9 mouse cellular contexts compared by ENCODE assay signal in genomic region chr4:155785819-155786218, GRCm38 (mm10). TPM values are rescaled to one million over a fixed set of nuclear protein-coding genes. Genes with fewer than 3 reads are reported as not detected.
DNase-seq lines count a peak whose midpoint lies in the region; ATAC-seq and TF ChIP-seq lines count a peak whose summit lies in the region.
"Had no signal": no experiment of that assay in that cellular context is flagged by ENCODE, and none has a peak within 500 bp of the region (broad histone marks: within the 10 kb centered on the region; RNA-seq: fewer than 3 reads in every experiment).

Gene Tmem88b (minus strand): TSS chr4:155785874.

- H3K9me3 ChIP-seq in hindbrain, embryonic 15.5 days, result no peaks in the 10 kb centered on the region
- no peaks in the 10 kb centered on the region for H3K9me3 ChIP-seq in midbrain, embryonic 14.5 days (ENCODE audit: control insufficient read depth, low read length)

- H3K4me2 ChIP-seq in hindbrain, embryonic 15.5 days, result peak within 1 kb of the TSS; percentile 58
- H3K4me2 ChIP-seq in midbrain, embryonic 14.5 days (ENCODE audit: low read length), result peak within 1 kb of the TSS; percentile 69

- H3K9ac ChIP-seq in hindbrain, embryonic 15.5 days, result 0 out of 2 replicates have a peak within 1 kb of the TSS, but pooled peaks have one; percentile 10
- peak within 1 kb of the TSS; percentile 82; the same call in 1 of the 2 replicates for H3K9ac ChIP-seq in midbrain, embryonic 14.5 days (replicated peaks; ENCODE audit: low read length)

- H3K4me1 ChIP-seq in brown adipose tissue, adult 24 weeks (ENCODE audit: control insufficient read depth, insufficient read depth, insufficient read length, low read length), result peaks cover 3% of the 10 kb centered on the region; the same call in 1 of the 2 replicates
- peaks cover 18% of the 10 kb centered on the region for H3K4me1 ChIP-seq in hindbrain, embryonic 15.5 days (replicated peaks)
- H3K4me1 ChIP-seq in midbrain, embryonic 14.5 days (ENCODE audit: control insufficient read depth, insufficient read depth, low read length), result no peaks in the 10 kb centered on the region; the same call in 1 of the 2 replicates
- H3K4me1 ChIP-seq in kidney, adult 2 months (ENCODE audit: control insufficient read depth, insufficient read depth, low read length), result peaks cover 14% of the 10 kb centered on the region; the same call in 1 of the 2 replicates

- H3K27me3 ChIP-seq in hindbrain, embryonic 15.5 days, result no peaks in the 10 kb centered on the region
- no peaks in the 10 kb centered on the region for H3K27me3 ChIP-seq in midbrain, embryonic 14.5 days (ENCODE audit: control insufficient read depth, insufficient read depth, low read length)
- no peaks in the 10 kb centered on the region for H3K27me3 ChIP-seq in kidney, adult 2 months (replicated peaks; ENCODE audit: control insufficient read depth, insufficient read depth, low read length)

- ATAC-seq in hindbrain, embryonic 15.5 days (ENCODE audit: low FRiP score, low read depth), result no peak
- no peak for ATAC-seq in midbrain, embryonic 14.5 days (ENCODE audit: low FRiP score, low TSS enrichment)

- no peak within 1 kb of the TSS for H3K27ac ChIP-seq in brown adipose tissue, adult 24 weeks (replicated peaks; ENCODE audit: low read depth, low read length)
- H3K27ac ChIP-seq in hindbrain, embryonic 15.5 days (replicated peaks), result no peak within 1 kb of the TSS
- H3K27ac ChIP-seq in midbrain, embryonic 14.5 days (replicated peaks; ENCODE audit: low read depth, low read length), result peak within 1 kb of the TSS; percentile 20; the same call in 1 of the 2 replicates
- H3K27ac ChIP-seq in kidney, adult 2 months (ENCODE audit: insufficient read depth, low read depth, low read length), result no peak within 1 kb of the TSS; the same call in 1 of the 2 replicates

- no peak for DNase-seq in layer of hippocampus, adult 8-10 months (ENCODE audit: low spot score in 2 of 2)
- no peak for DNase-seq in layer of hippocampus, postnatal 10 days (ENCODE audit: low spot score in 2 of 2)
- no peak for DNase-seq in midbrain, embryonic 14.5 days
- DNase-seq in cerebellum, postnatal 25 days, result no peak
- no peak for DNase-seq in ovary, postnatal 36 days (ENCODE audit: low spot score)
- DNase-seq in kidney, adult 2 months, result no peak

- H3K36me3 ChIP-seq in hindbrain, embryonic 15.5 days, result no peaks in the 10 kb centered on the region
- H3K36me3 ChIP-seq in midbrain, embryonic 14.5 days (ENCODE audit: control insufficient read depth, insufficient read depth, low read length), result no peaks in the 10 kb centered on the region
- no peaks in the 10 kb centered on the region for H3K36me3 ChIP-seq in kidney, adult 2 months (ENCODE audit: control insufficient read depth, insufficient read depth, low read length)

- no peak for TF ChIP-seq POLR2A in kidney, adult 2 months (IDR thresholded peaks at IDR 0.05; ENCODE audit: low read depth, low read length)

- 71% methylated on average over 5 of the region's 5 CpGs for WGBS in hindbrain, embryonic 15.5 days
- 69% methylated on average over 5 of the region's 5 CpGs for WGBS in midbrain, embryonic 14.5 days
- 84% methylated on average over 5 of the region's 5 CpGs for WGBS in kidney, adult 2 months

- peak within 1 kb of the TSS; percentile 82 for H3K4me3 ChIP-seq in brown adipose tissue, adult 24 weeks (ENCODE audit: insufficient read depth, low read depth, low read length)
- H3K4me3 ChIP-seq in hindbrain, embryonic 15.5 days, result peak within 1 kb of the TSS; percentile 48
- H3K4me3 ChIP-seq in midbrain, embryonic 14.5 days (replicated peaks; ENCODE audit: low read depth, low read length), result peak within 1 kb of the TSS; percentile 61
- H3K4me3 ChIP-seq in kidney, adult 2 months (ENCODE audit: insufficient read depth, low read depth, low read length), result no peak within 1 kb of the TSS

- TF ChIP-seq CTCF in kidney, adult 2 months (conservative IDR thresholded peaks at IDR 0.05; ENCODE audit: insufficient read depth, insufficient read length, low read depth, low read length), result no peak

RNA-seq across cellular contexts. Expression of gene Tmem88b, which starts in this region (rescaled TPM):
- total RNA-seq in layer of hippocampus, adult 8-10 months (2022), result 10 to 100 TPM; 30.2 to 36.9 (median 34.5) TPM
- 1 to 10 TPM; 3.5 to 4.5 TPM for total RNA-seq in layer of hippocampus, postnatal 10 days (2021)
- polyA plus RNA-seq in brown adipose tissue, adult 24 weeks (2012; ENCODE audit: insufficient read depth, insufficient read length, missing spikeins), result 0.42 and 0.67 TPM in 2 replicates
- polyA plus RNA-seq in hindbrain, embryonic 15.5 days (2015; fragmentation: Nextera tagmentation; extraction: Ambion mirVana), result 0.98 and 1.2 TPM in 2 replicates
- 0.43 and 0.51 TPM in 2 replicates for polyA plus RNA-seq in midbrain, embryonic 14.5 days (2014; fragmentation: Nextera tagmentation; extraction: Ambion mirVana)
- 1.8 and 2.4 TPM in 2 replicates for polyA plus RNA-seq in kidney, adult 2 months (2012; rRNA removed)
- total RNA-seq: common myeloid progenitor, adult 5-6 weeks had no signal

Comparison
In these comparisons a context has a peak if more than half of its experiments do, and no peak if none do; other contexts are left out.
1. RNA of gene Tmem88b (total RNA-seq): 30.2 to 36.9 TPM in layer of hippocampus, adult 8-10 months; 3.5 to 4.5 TPM in layer of hippocampus, postnatal 10 days; every median in the first group is over 4 times any median in the second.